Mouse (Mus musculus) kidney, adult 2 months (tissue): ENCODE measurements at regions not wholly inside any gene's neighbourhood (a gene's known extent, or its start where the extent isn't known, plus 50 kb on each side); places are given as distances from the start of the nearest gene placed in this dataset.

Experiments
- CTCF ChIP-seq: fragments of 200-500 bp; conservative IDR thresholded peaks from 2 replicates; pipeline ENCODE4 v1.5.1; 2011; ENCODE audit warnings: low read depth, mild to moderate bottlenecking, control low read depth, low read length, moderate library complexity, mixed read lengths; ENCODE audit not compliant: insufficient read depth, insufficient read length
- POLR2A ChIP-seq: fragments of 200-500 bp; IDR thresholded peaks from one replicate; pipeline ENCODE4 v1.6.1; 2011; ENCODE audit warnings: low read depth, low read length, control low read depth

- TF ChIP-seq CTCF (no peak), POLR2A (no peak)
Observed at GRCm38 (mm10) chr8:92515385-92515784, 158.0 kb downstream of the Irx5 start.
